In the genomic region with DNA sequence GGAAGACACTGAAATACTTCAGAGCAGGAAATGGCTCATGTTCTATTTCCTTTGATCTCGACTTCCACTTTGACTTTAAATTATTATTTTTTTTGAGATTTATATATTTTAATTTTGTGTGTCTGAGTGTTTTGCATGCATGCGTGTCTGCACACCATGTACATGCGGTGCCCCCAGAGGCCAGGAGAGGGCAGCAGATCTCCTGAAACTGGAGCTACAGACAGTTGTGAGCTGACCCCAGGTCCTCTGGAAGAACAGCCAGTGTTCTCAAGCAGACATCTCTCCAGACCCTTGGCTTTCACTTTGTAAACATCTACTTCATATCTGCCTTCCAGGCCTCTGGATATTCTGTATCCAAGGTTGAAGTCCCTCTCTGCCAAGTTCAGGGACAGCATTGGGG, we compare ENCODE assay signal across 8 mouse cellular contexts. TPM values are rescaled to one million over a fixed set of nuclear protein-coding genes. Genes with fewer than 3 reads are reported as not detected.
A peak's percentile ranks its signal among the peaks of the same experiment; 100 is the strongest.
DNase-seq lines count a peak whose midpoint lies in the region; ATAC-seq and TF ChIP-seq lines count a peak whose summit lies in the region.

No protein-coding gene starts in this region.

- TF ChIP-seq POLR2A in thymus, adult 2 months (IDR thresholded peaks at IDR 0.05; ENCODE audit: control insufficient read depth, extremely low read depth, insufficient read depth, low read length, poor library complexity), result no peak

- no peak overlapping the region for H3K4me3 ChIP-seq in liver, embryonic 12.5 days
- no peak overlapping the region for H3K4me3 ChIP-seq in thymus, adult 2 months (ENCODE audit: control insufficient read depth, insufficient read depth, low read length)

- H3K9ac ChIP-seq in liver, embryonic 12.5 days, result no peak overlapping the region

- WGBS in liver, embryonic 12.5 days (ENCODE audit: insufficient replicate concordance), result 30% methylated on average over 3 of the region's 3 CpGs
- WGBS in thymus, adult 2 months, result 64% methylated on average over 3 of the region's 3 CpGs

- no peak for ATAC-seq in liver, embryonic 12.5 days
- peak; percentile 47 for ATAC-seq in megakaryocyte progenitor cell, adult 5-6 weeks (replicated peaks; ENCODE audit: poor library complexity)

- peak; percentile 73; the same call in 1 of the 2 replicates for TF ChIP-seq CTCF in thymus, adult 2 months (IDR thresholded peaks at IDR 0.05; ENCODE audit: borderline replicate concordance, control insufficient read depth, extremely low read depth, insufficient read depth, low read length, poor library complexity)

- no peaks in the 10 kb centered on the region for H3K27me3 ChIP-seq in liver, embryonic 12.5 days (replicated peaks)
- H3K27me3 ChIP-seq in thymus, adult 2 months (ENCODE audit: control insufficient read depth, insufficient read depth, low read length), result no peaks in the 10 kb centered on the region

- H3K9me3 ChIP-seq in liver, embryonic 12.5 days (replicated peaks), result no peaks in the 10 kb centered on the region

- H3K27ac ChIP-seq in liver, embryonic 12.5 days, result no peak overlapping the region
- no peak overlapping the region for H3K27ac ChIP-seq in thymus, adult 2 months (ENCODE audit: control insufficient read depth, insufficient read depth, low read length)

- H3K36me3 ChIP-seq in liver, embryonic 12.5 days, result peaks cover 2% of the 10 kb centered on the region; the same call in 1 of the 2 replicates
- no peaks in the 10 kb centered on the region for H3K36me3 ChIP-seq in thymus, adult 2 months (ENCODE audit: control insufficient read depth, insufficient read depth, low read length)

- peak; percentile 19 to 52 for DNase-seq in cerebellum, postnatal 25 days
- no peak for DNase-seq in cerebellum, adult 8-10 months
- DNase-seq in liver, result peak; percentile 62
- peak; percentile 65 to 78 for DNase-seq in adrenal gland, postnatal 36 days
- peak; percentile 71 for DNase-seq in kidney, adult 9 months
- peak; percentile 74 for DNase-seq in thymus, adult 2 months

- H3K4me1 ChIP-seq in liver, embryonic 12.5 days, result peaks cover 7% of the 10 kb centered on the region; the same call in 1 of the 2 replicates
- no peaks in the 10 kb centered on the region for H3K4me1 ChIP-seq in thymus, adult 2 months (replicated peaks; ENCODE audit: control insufficient read depth, insufficient read depth, low read length)

- no peak overlapping the region for H3K4me2 ChIP-seq in liver, embryonic 12.5 days

RNA-seq across cellular contexts. Expression of gene Mcoln2, which starts 31.4 kb away (rescaled TPM):
- polyA plus RNA-seq in liver, embryonic 12.5 days (2016; fragmentation: Nextera tagmentation; extraction: Ambion mirVana), result 5.4 and 5.7 TPM in 2 replicates
- not detected for total RNA-seq in adrenal gland, postnatal 36 days (2021)
- total RNA-seq in megakaryocyte progenitor cell, adult 5-6 weeks (2015), result 0.32 and 2.0 TPM in 2 replicates
- total RNA-seq in megakaryocyte progenitor cell, adult 5-6 weeks (2017), result 2.1 and 4.0 TPM in 2 replicates
- 3.3 and 3.5 TPM in 2 replicates for polyA plus RNA-seq in thymus, adult 2 months (2012; rRNA removed)

RNA-seq across cellular contexts. Expression of gene Lpar3, which starts 39.8 kb away (rescaled TPM):
- polyA plus RNA-seq in liver, embryonic 12.5 days (2016; fragmentation: Nextera tagmentation; extraction: Ambion mirVana), result 0.05 and 0.06 TPM in 2 replicates
- under 1 TPM; 0.30 to 0.33 TPM for total RNA-seq in adrenal gland, postnatal 36 days (2021)
- not detected in 2 replicates for total RNA-seq in megakaryocyte progenitor cell, adult 5-6 weeks (2015)
- not detected in 2 replicates for total RNA-seq in megakaryocyte progenitor cell, adult 5-6 weeks (2017)
- polyA plus RNA-seq in thymus, adult 2 months (2012; rRNA removed), result 1.9 and 2.3 TPM in 2 replicates
